Comparison of ENCODE assay signal across 13 mouse cellular contexts in genomic region chr13:111646204-111646603, GRCm38 (mm10).
"Had no signal": no experiment of that assay in that cellular context is flagged by ENCODE, and none has a peak within 500 bp of the region (broad histone marks: within the 10 kb centered on the region; RNA-seq: fewer than 3 reads in every experiment).

No protein-coding gene starts in this region.

- DNase-seq: kidney, adult 2 months; kidney, postnatal 14 days; lung, postnatal 36 days; midbrain, embryonic 14.5 days; right cerebral cortex, adult 18-20 months; right cerebral cortex, postnatal 25 days; thymus, postnatal 4 days had no signal

- H3K27me3 ChIP-seq: kidney, embryonic 15.5 days; liver, embryonic 12.5 days; neural tube, embryonic 12.5 days; stomach, embryonic 15.5 days had no signal

- H3K36me3 ChIP-seq: kidney, embryonic 15.5 days; limb, embryonic 10.5 days; liver, embryonic 12.5 days; midbrain, embryonic 10.5 days; neural tube, embryonic 12.5 days; stomach, embryonic 15.5 days had no signal
